Mouse (Mus musculus) brain, embryonic 14.5 days (tissue): ENCODE measurements around the gene Dchs2.

Source experiments
- CTCF ChIP-seq: fragments of 200-500 bp; IDR thresholded peaks from 2 replicates; pipeline ENCODE4 v1.5.1; 2012; ENCODE audit warnings: inconsistent platforms, mild to moderate bottlenecking, moderate library complexity, borderline replicate concordance; ENCODE audit not compliant: insufficient read depth, insufficient read length; ENCODE audit errors: extremely low read depth
- POLR2A ChIP-seq: fragments of 200-500 bp; IDR thresholded peaks from 2 replicates; pipeline ENCODE4 v1.6.1; 2012; ENCODE audit warnings: mild to moderate bottlenecking, inconsistent platforms, borderline replicate concordance; ENCODE audit not compliant: poor library complexity, insufficient read depth, insufficient read length, severe bottlenecking; ENCODE audit errors: extremely low read depth

DNA sequence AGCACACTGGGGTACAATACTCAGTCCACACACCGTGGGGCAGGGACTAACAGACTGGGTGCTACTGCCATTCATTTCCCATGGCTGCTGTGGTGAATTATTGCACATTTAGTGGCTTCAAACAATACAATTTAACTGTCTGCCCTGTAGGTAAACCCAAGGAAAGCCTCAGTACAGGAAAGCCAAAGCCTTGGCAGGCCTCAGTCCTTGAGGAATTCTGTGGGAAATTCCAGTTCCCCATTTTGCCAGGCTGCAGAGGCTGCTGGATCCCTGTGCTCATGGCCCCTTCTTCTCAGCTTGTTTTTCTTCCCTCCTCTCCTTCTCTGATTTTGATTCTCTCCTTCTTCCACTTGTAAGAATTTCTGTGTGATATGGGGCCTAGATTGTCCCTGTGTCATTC lies 12.8 kb upstream of the Dchs2 start:
- TF ChIP-seq CTCF (no peak), POLR2A (no peak)
